Mouse (Mus musculus): ENCODE data around the gene Tnrc18.

Gene Tnrc18

GRCm38 (mm10) chr5:142692248-142692647 is 125.2 kb downstream of the Tnrc18 start, which contains the start of gene Slc29a4:
Gene Slc29a4 (plus strand): TSS chr5:142692512.
- DNase-seq (ENCODE audit: low spot score in 2 of 2): peak; percentile 70 to 84

- DNase-seq (ENCODE audit: low spot score in 2 of 2): no peak
Observed at GRCm38 (mm10) chr5:142690343-142690742, 127.1 kb downstream of the Tnrc18 start.

DNA sequence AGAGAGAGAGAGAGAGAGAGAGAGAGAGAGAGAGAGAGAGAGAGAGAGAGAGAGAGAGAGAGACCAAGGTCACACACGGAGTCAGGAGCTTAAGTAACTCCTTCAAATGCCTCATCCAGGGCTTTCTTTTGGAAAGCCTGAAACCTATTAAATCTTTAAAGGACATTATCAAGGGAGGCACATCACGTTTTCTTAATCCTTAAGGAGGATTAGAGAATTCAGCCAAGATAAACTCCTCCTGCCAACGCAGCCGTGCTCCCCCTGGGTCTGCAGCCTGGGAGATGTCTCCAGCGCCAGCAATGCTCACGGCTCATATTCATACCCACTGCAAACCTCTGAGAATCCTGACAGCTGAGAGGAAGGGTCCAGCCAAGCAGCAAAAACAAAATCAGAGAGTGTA is 128.6 kb downstream of the Tnrc18 start:
- no peak for DNase-seq (ENCODE audit: low spot score in 2 of 2)

GRCm38 (mm10) chr5:142682529-142682928 is 134.9 kb downstream of the Tnrc18 start:
- no peak for DNase-seq (ENCODE audit: low spot score in 2 of 2)

GRCm38 (mm10) chr5:142681911-142682310 is 135.6 kb downstream of the Tnrc18 start:
- no peak for DNase-seq (ENCODE audit: low spot score in 2 of 2)

DNA sequence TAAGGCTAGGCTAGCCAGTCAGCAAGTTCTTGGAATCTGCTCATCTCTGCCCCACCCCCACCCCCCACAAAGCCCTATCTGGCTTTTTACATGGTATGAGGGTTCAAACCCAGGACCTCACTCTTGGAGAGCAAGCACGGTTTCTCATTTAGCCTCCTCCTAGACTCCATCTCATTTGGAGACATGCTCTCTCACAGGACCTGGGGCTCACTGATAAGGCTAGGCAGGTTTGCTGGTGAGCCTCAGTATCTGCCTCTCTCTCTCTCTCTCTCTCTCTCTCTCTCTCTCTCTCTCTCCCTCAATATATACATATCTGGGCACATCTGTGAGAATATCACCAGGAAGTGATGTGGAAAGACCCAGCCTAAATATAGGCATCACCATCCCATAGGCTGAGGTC is 138.4 kb downstream of the Tnrc18 start:
- no peak for DNase-seq (ENCODE audit: low spot score in 2 of 2)

DNA sequence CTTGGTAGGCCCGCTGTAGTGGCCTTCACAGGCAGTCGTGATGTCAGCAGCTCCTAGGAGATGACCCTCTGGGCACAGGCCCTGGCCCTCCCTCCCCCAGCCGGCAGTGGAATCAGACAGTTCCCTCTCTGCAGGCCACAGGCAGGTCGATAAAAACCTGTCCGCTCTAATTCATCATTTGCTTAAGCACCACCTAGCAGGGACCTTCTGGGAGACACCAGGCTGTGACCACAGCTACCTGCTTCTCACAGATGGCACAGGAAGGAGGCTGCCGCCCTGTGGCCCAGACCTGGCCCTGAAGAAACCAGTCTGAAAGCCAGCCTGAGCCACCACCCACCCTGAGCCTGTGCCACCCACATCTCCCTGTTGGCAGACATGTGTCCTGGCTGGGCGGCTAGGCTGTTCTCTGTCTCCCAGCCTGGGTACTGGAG is 139.3 kb downstream of the Tnrc18 start:
- DNase-seq (ENCODE audit: low spot score in 2 of 2): no peak

Data from frontal cortex, postnatal 36 days (tissue).